Mouse (Mus musculus) hematopoietic multipotent progenitor cell, adult 10-12 weeks (in vitro differentiated cells): ENCODE measurements around the gene 4931400O07Rik. TPM values are rescaled to one million over a fixed set of nuclear protein-coding genes. Genes with fewer than 3 reads are reported as not detected.

Source experiments
- polyA plus RNA-seq: library from polyadenylated mRNA; stranded (reverse); fragments of >175 nt; gene quantifications from 2 replicates; pipeline ENCODE4 v1.2.3, GENCODE M21; 2012; ENCODE audit warnings: low replicate concordance

The 4931400O07Rik gene
- not detected in 2 replicates for polyA plus RNA-seq

GRCm38 (mm10) chrX:62467691-62468090 is at the start of gene 4931400O07Rik:
Gene 4931400O07Rik (plus strand): TSS chrX:62467991.

Other genes with a start within 250 kb of the 4931400O07Rik start
- not detected in 2 replicates for gene 4933402E13Rik, start 184.5 kb upstream of the 4931400O07Rik start, polyA plus RNA-seq